Mouse (Mus musculus): ENCODE data around the gene Fbxw8. TPM values are rescaled to one million over a fixed set of nuclear protein-coding genes. Genes with fewer than 3 reads are reported as not detected.
A peak's percentile ranks its signal among the peaks of the same experiment; 100 is the strongest.

The Fbxw8 gene
- polyA plus RNA-seq, 1 experiment from 2014 or later = 21.4 TPM

GRCm38 (mm10) chr5:118177640-118178039 lies 22.4 kb upstream of the Fbxw8 start:
- 80% methylated on average over 7 of the region's 7 CpGs for WGBS
- ATAC-seq (ENCODE audit: low FRiP score) = no peak

GRCm38 (mm10) chr5:118175137-118175536 lies 19.9 kb upstream of the Fbxw8 start:
- H3K9me3 ChIP-seq (ENCODE audit: control insufficient read depth, low read length) = no peaks in the 10 kb centered on the region; the same call in 1 of the 2 replicates
- no peak overlapping the region for H3K9ac ChIP-seq (ENCODE audit: low read depth, low read length)
- no peaks in the 10 kb centered on the region for H3K36me3 ChIP-seq (ENCODE audit: control insufficient read depth, insufficient read depth, low read length)
- H3K27me3 ChIP-seq (ENCODE audit: control insufficient read depth, insufficient read depth, low read length) = peaks cover 47% of the 10 kb centered on the region
- H3K4me1 ChIP-seq (replicated peaks; ENCODE audit: control insufficient read depth, insufficient read depth, low read length) = peaks cover 5% of the 10 kb centered on the region; the same call in 1 of the 2 replicates
- 16% methylated on average over 2 of the region's 2 CpGs for WGBS
- ATAC-seq (ENCODE audit: low FRiP score) (no peak), DNase-seq (ENCODE audit: low spot score) (no peak)
- no peak overlapping the region for H3K27ac ChIP-seq (ENCODE audit: low read depth, low read length)
- H3K4me2 ChIP-seq (replicated peaks; ENCODE audit: low read depth, low read length) = no peak overlapping the region
- no peak overlapping the region for H3K4me3 ChIP-seq (ENCODE audit: low read depth, low read length)

More at GRCm38 (mm10) chr5:118177640-118178039, 22.4 kb upstream of the Fbxw8 start:
- peaks cover 24% of the 10 kb centered on the region for H3K27me3 ChIP-seq (ENCODE audit: control insufficient read depth, insufficient read depth, low read length)
- H3K4me1 ChIP-seq (replicated peaks; ENCODE audit: control insufficient read depth, insufficient read depth, low read length) = no peaks in the 10 kb centered on the region
- H3K9me3 ChIP-seq (ENCODE audit: control insufficient read depth, low read length) = no peaks in the 10 kb centered on the region; the same call in 1 of the 2 replicates
- H3K9ac ChIP-seq (ENCODE audit: low read depth, low read length) = no peak overlapping the region
- no peak overlapping the region for H3K4me2 ChIP-seq (replicated peaks; ENCODE audit: low read depth, low read length)
- no peaks in the 10 kb centered on the region for H3K36me3 ChIP-seq (ENCODE audit: control insufficient read depth, insufficient read depth, low read length)
- H3K27ac ChIP-seq (ENCODE audit: low read depth, low read length) = no peak overlapping the region
- H3K4me3 ChIP-seq (ENCODE audit: low read depth, low read length) = no peak overlapping the region
- no peak for DNase-seq (ENCODE audit: low spot score)

GRCm38 (mm10) chr5:118174310-118175009 lies 19.2 kb upstream of the Fbxw8 start:
- peaks cover 53% of the 10 kb centered on the region for H3K27me3 ChIP-seq (ENCODE audit: control insufficient read depth, insufficient read depth, low read length)
- ATAC-seq (ENCODE audit: low FRiP score) (no peak), DNase-seq (ENCODE audit: low spot score) (peak; percentile 46)
- WGBS = 0% methylated on average over 22 of the region's 22 CpGs
- H3K9ac ChIP-seq (ENCODE audit: low read depth, low read length) = peak overlapping the region; percentile 33; the same call in 1 of the 2 replicates
- no peaks in the 10 kb centered on the region for H3K36me3 ChIP-seq (ENCODE audit: control insufficient read depth, insufficient read depth, low read length)
- H3K9me3 ChIP-seq (ENCODE audit: control insufficient read depth, low read length) = no peaks in the 10 kb centered on the region; the same call in 1 of the 2 replicates
- peak overlapping the region; percentile 22 for H3K4me3 ChIP-seq (ENCODE audit: low read depth, low read length)
- H3K27ac ChIP-seq (ENCODE audit: low read depth, low read length) = no peak overlapping the region
- H3K4me2 ChIP-seq (replicated peaks; ENCODE audit: low read depth, low read length) = peak overlapping the region; percentile 44
- H3K4me1 ChIP-seq (replicated peaks; ENCODE audit: control insufficient read depth, insufficient read depth, low read length) = peaks cover 5% of the 10 kb centered on the region; the same call in 1 of the 2 replicates

GRCm38 (mm10) chr5:118172078-118172723 lies 16.9 kb upstream of the Fbxw8 start:
- Histone ChIP-seq H3K4me3 (ENCODE audit: low read depth, low read length) (peak overlapping the region; percentile 29), H3K9ac (ENCODE audit: low read depth, low read length) (0 out of 2 replicates have a peak overlapping the region, but pooled peaks have one; percentile 7), H3K27ac (ENCODE audit: low read depth, low read length) (no peak overlapping the region), H3K4me2 (replicated peaks; ENCODE audit: low read depth, low read length) (peak overlapping the region; percentile 49), H3K9me3 (ENCODE audit: control insufficient read depth, low read length) (no peaks in the 10 kb centered on the region; the same call in 1 of the 2 replicates), H3K27me3 (ENCODE audit: control insufficient read depth, insufficient read depth, low read length) (peaks cover 72% of the 10 kb centered on the region), H3K4me1 (replicated peaks; ENCODE audit: control insufficient read depth, insufficient read depth, low read length) (peaks cover 5% of the 10 kb centered on the region; the same call in 1 of the 2 replicates), H3K36me3 (ENCODE audit: control insufficient read depth, insufficient read depth, low read length) (no peaks in the 10 kb centered on the region)
- ATAC-seq (ENCODE audit: low FRiP score) (no peak), DNase-seq (ENCODE audit: low spot score) (peak; percentile 45)
- 1% methylated on average over 27 of the region's 27 CpGs for WGBS

- DNase-seq (ENCODE audit: low spot score) = peak; percentile 44
- under 1% methylated on average over 18 of the region's 36 CpGs for WGBS
These were observed 16.4 kb upstream of the Fbxw8 start for GRCm38 (mm10) chr5:118171665-118172064.

GRCm38 (mm10) chr5:118170888-118171529 lies 15.7 kb upstream of the Fbxw8 start:
- peaks cover 5% of the 10 kb centered on the region; the same call in 1 of the 2 replicates for H3K4me1 ChIP-seq (replicated peaks; ENCODE audit: control insufficient read depth, insufficient read depth, low read length)
- H3K36me3 ChIP-seq (ENCODE audit: control insufficient read depth, insufficient read depth, low read length) = no peaks in the 10 kb centered on the region
- DNase-seq (ENCODE audit: low spot score) (peak; percentile 54), ATAC-seq (ENCODE audit: low FRiP score) (no peak)
- no peak overlapping the region for H3K9ac ChIP-seq (ENCODE audit: low read depth, low read length)
- WGBS = 1% methylated on average over 25 of the region's 25 CpGs
- peak overlapping the region; percentile 29 for H3K4me3 ChIP-seq (ENCODE audit: low read depth, low read length)
- peaks cover 72% of the 10 kb centered on the region for H3K27me3 ChIP-seq (ENCODE audit: control insufficient read depth, insufficient read depth, low read length)
- H3K9me3 ChIP-seq (ENCODE audit: control insufficient read depth, low read length) = no peaks in the 10 kb centered on the region; the same call in 1 of the 2 replicates
- H3K4me2 ChIP-seq (replicated peaks; ENCODE audit: low read depth, low read length) = peak overlapping the region; percentile 49
- H3K27ac ChIP-seq (ENCODE audit: low read depth, low read length) = no peak overlapping the region

More at GRCm38 (mm10) chr5:118171665-118172064, 16.4 kb upstream of the Fbxw8 start:
- peak overlapping the region; percentile 49 for H3K4me2 ChIP-seq (replicated peaks; ENCODE audit: low read depth, low read length)
- H3K27me3 ChIP-seq (ENCODE audit: control insufficient read depth, insufficient read depth, low read length) = peaks cover 72% of the 10 kb centered on the region
- H3K9ac ChIP-seq (ENCODE audit: low read depth, low read length) = 0 out of 2 replicates have a peak overlapping the region, but pooled peaks have one; percentile 15
- ATAC-seq (ENCODE audit: low FRiP score) = no peak
- H3K9me3 ChIP-seq (ENCODE audit: control insufficient read depth, low read length) = no peaks in the 10 kb centered on the region; the same call in 1 of the 2 replicates
- no peaks in the 10 kb centered on the region for H3K36me3 ChIP-seq (ENCODE audit: control insufficient read depth, insufficient read depth, low read length)
- H3K27ac ChIP-seq (ENCODE audit: low read depth, low read length) = no peak overlapping the region
- peaks cover 5% of the 10 kb centered on the region; the same call in 1 of the 2 replicates for H3K4me1 ChIP-seq (replicated peaks; ENCODE audit: control insufficient read depth, insufficient read depth, low read length)
- peak overlapping the region; percentile 29 for H3K4me3 ChIP-seq (ENCODE audit: low read depth, low read length)

GRCm38 (mm10) chr5:118169222-118170221 lies 14.3 kb upstream of the Fbxw8 start:
- Histone ChIP-seq H3K4me3 (ENCODE audit: low read depth, low read length) (peak overlapping the region; percentile 44), H3K9me3 (ENCODE audit: control insufficient read depth, low read length) (no peaks in the 10 kb centered on the region), H3K36me3 (ENCODE audit: control insufficient read depth, insufficient read depth, low read length) (no peaks in the 10 kb centered on the region), H3K4me2 (replicated peaks; ENCODE audit: low read depth, low read length) (peak overlapping the region; percentile 93), H3K27me3 (ENCODE audit: control insufficient read depth, insufficient read depth, low read length) (peaks cover 67% of the 10 kb centered on the region), H3K27ac (ENCODE audit: low read depth, low read length) (no peak overlapping the region), H3K4me1 (replicated peaks; ENCODE audit: control insufficient read depth, insufficient read depth, low read length) (peaks cover 5% of the 10 kb centered on the region; the same call in 1 of the 2 replicates), H3K9ac (ENCODE audit: low read depth, low read length) (peak overlapping the region; percentile 52)
- ATAC-seq (ENCODE audit: low FRiP score) (peak; percentile 48; the same call in 1 of the 2 replicates), DNase-seq (ENCODE audit: low spot score) (peak; percentile 58)
- WGBS = 2% methylated on average over 74 of the region's 117 CpGs
